Mouse (Mus musculus): ENCODE results near the gene Sp1.

Sp1 gene

GRCm38 (mm10) chr15:102473246-102473645 lies 67.3 kb downstream of the Sp1 start:
- no peak for DNase-seq (ENCODE audit: low read depth, low spot score)

DNA sequence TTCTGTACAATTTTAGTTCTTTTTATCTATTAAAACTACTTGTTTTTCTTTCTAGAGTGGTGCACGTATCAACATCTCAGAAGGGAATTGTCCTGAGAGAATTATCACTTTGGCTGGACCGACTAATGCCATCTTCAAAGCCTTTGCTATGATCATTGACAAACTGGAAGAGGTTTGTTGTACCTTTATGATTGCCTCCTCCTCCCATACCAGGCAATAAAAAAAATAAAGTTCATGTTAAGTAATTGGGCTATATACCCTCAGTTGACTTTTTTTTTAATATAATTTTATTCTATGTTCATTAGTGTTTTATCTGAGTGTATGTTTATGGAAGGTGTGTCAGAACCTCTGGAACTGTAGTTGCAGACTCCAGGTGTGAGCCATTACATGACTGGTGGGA lies 68.6 kb downstream of the Sp1 start:
- no peak for DNase-seq (ENCODE audit: low read depth, low spot score)

- DNase-seq (ENCODE audit: low read depth, low spot score): no peak
Measured at GRCm38 (mm10) chr15:102483136-102483535, 77.2 kb downstream of the Sp1 start.

DNA sequence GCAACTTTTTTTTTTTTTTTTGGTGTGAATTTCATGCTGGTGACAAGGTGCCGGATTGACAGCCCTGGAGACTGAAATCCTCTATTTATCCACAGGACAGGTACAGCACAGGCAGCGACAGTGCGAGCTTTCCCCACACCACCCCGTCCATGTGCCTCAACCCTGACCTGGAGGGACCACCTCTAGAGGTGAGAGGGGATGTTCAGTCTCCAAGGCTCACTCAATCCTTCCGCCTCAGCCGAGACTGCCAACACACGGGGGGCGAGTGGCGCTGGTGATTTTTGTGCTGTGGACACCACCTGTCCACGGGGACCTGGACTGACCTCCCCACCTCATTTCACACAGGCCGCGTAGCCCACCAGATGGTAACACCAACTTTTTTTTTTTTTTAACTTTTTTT lies 79.9 kb downstream of the Sp1 start:
- no peak for DNase-seq (ENCODE audit: low read depth, low spot score)

Data from CD4-positive, CD25-positive, alpha-beta regulatory T cell, adult 2 months (primary cell).